Mouse (Mus musculus) liver, embryonic 14.5 days (tissue): ENCODE results near the gene Rbm47. TPM values are rescaled to one million over a fixed set of nuclear protein-coding genes. Genes with fewer than 3 reads are reported as not detected.

ENCODE experiments used
- ATAC-seq: fragments of 200-750 bp; cut with Nextera tagmentation; 2 replicates; pipeline ENCODE4 v1.8.0; 2017; ENCODE audit warnings: moderate number of reproducible peaks, mild to moderate bottlenecking, moderate library complexity; ENCODE audit not compliant: insufficient read depth
- DNase-seq, 3 experiments: peaks; one replicate each; pipeline ENCODE4 v3.0.0-alpha.2; 2012 to 2013; ENCODE audit warnings: low read depth in 3 of 3, low spot score in 3 of 3
- H3K27ac ChIP-seq: fragments of 300-500 bp; sonication (generic); 2 replicates; pipeline ENCODE4 v1.5.1; 2014; ENCODE audit warnings: moderate library complexity, mild to moderate bottlenecking, control low read depth, inconsistent platforms
- H3K27me3 ChIP-seq: fragments of 300-500 bp; sonication (generic); 2 replicates; pipeline ENCODE4 v1.6.1; 2014; ENCODE audit warnings: mild to moderate bottlenecking, low read length, moderate library complexity; ENCODE audit not compliant: control insufficient read depth, insufficient read depth
- H3K36me3 ChIP-seq: fragments of 300-500 bp; sonication (generic); replicated peaks from 2 replicates; pipeline ENCODE4 v1.6.1; 2014; ENCODE audit warnings: low read depth; ENCODE audit not compliant: control insufficient read depth, insufficient read depth
- H3K4me1 ChIP-seq, 2 experiments: fragments of 200-500 bp in 1 of 2; fragments of 300-500 bp in 1 of 2; sonication (generic) in 1 of 2; replicated peaks; 2 replicates each; pipeline ENCODE4 v1.6.1; 2012 to 2014; ENCODE audit warnings: antibody characterized with exemption in 1 of 2, inconsistent platforms in 1 of 2, low read length in 1 of 2; ENCODE audit not compliant: control insufficient read depth in 2 of 2, insufficient read depth in 2 of 2
- H3K4me2 ChIP-seq: fragments of 300-500 bp; sonication (generic); 2 replicates; pipeline ENCODE4 v1.6.1; 2014; ENCODE audit warnings: low read depth, mild to moderate bottlenecking, control low read depth, moderate library complexity
- H3K4me3 ChIP-seq, 2 experiments: fragments of 200-500 bp in 1 of 2; fragments of 300-500 bp in 1 of 2; sonication (generic) in 1 of 2; 2 replicates each; pipeline ENCODE4 v1.5.1; 2012 to 2014; ENCODE audit warnings: low read depth in 2 of 2, low read length in 2 of 2, mild to moderate bottlenecking in 2 of 2, control low read depth in 1 of 2, inconsistent platforms in 1 of 2, moderate library complexity in 1 of 2; ENCODE audit not compliant: insufficient read depth in 1 of 2
- H3K9ac ChIP-seq: fragments of 300-500 bp; sonication (generic); replicated peaks from 2 replicates; pipeline ENCODE4 v1.6.1; 2014; ENCODE audit warnings: mild to moderate bottlenecking, control low read depth, moderate library complexity
- H3K9me3 ChIP-seq: fragments of 300-500 bp; sonication (generic); 2 replicates; pipeline ENCODE4 v1.6.1; 2016; ENCODE audit warnings: low read length, mixed read lengths; ENCODE audit not compliant: control insufficient read depth
- CTCF ChIP-seq: IDR thresholded peaks from 2 replicates; pipeline ENCODE4 v1.5.1; 2016; ENCODE audit warnings: antibody characterized with exemption, low read depth, control low read depth
- EP300 ChIP-seq: IDR thresholded peaks from 2 replicates; pipeline ENCODE4 v1.6.1; 2016; ENCODE audit warnings: antibody characterized with exemption, low read depth
- WGBS: fragments of 180-500 bp; shearing (Covaris S2); extraction: QIAGEN DNeasy Blood & Tissue Kit; methylation state at CpG from one replicate; pipeline ENCODE4 v1.1.7; 2014; ENCODE audit not compliant: insufficient replicate concordance; 5-methylcytosine and 5-hydroxymethylcytosine counted together
- polyA plus RNA-seq, 2 experiments: library from polyadenylated mRNA; depleted of rRNA in 1 of 2; stranded (reverse) in 1 of 2; unstranded in 1 of 2; fragments of >200 nt; fragmentation: Nextera tagmentation in 1 of 2; extraction: Ambion mirVana in 1 of 2; gene quantifications; 2 replicates each; pipeline versions ENCODE4 v1.2.1 to v1.2.3; 2012 to 2014

Gene Rbm47
- polyA plus RNA-seq, 2 experiments: 3.1 to 7.7 TPM

GRCm38 (mm10) chr5:66102821-66103220 lies 70.1 kb downstream of the Rbm47 start:
- no peak overlapping the region for H3K9ac ChIP-seq
- WGBS: 53% methylated on average over 3 of the region's 3 CpGs
- no peak overlapping the region for H3K27ac ChIP-seq
- no peaks in the 10 kb centered on the region for H3K9me3 ChIP-seq
- H3K27me3 ChIP-seq: no peaks in the 10 kb centered on the region
- TF ChIP-seq CTCF (no peak), EP300 (no peak)
- H3K4me3 ChIP-seq: no peak overlapping the region
- DNase-seq (no peak), ATAC-seq (no peak)
- H3K36me3 ChIP-seq: no peaks in the 10 kb centered on the region
- no peak overlapping the region for H3K4me2 ChIP-seq
- peaks cover 0 to 8% of the 10 kb centered on the region in 2 experiments; a peak in 2 of 4 replicates for H3K4me1 ChIP-seq

DNA sequence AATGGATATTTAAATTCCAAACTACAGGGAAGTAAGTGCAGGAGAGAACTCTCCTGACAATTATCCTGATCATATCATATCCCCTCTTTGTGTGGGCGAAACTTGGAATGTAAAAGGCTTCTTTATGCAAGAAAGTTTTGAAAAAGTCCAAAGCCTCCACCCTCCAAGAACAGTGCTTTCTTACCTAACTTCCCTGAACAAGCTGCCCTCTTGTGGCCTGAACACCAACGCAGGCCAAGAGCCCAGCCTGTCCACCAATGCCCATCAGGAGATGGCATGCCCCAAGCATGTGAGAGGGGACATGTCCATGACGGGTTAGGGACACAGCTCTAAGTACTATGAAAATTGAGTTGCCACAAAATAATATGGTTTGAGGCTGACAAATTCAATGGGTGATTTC lies 71.3 kb downstream of the Rbm47 start:
- Histone ChIP-seq H3K36me3 (no peaks in the 10 kb centered on the region), H3K4me1 (peaks cover 0 to 6% of the 10 kb centered on the region in 2 experiments; a peak in 2 of 4 replicates), H3K9me3 (no peaks in the 10 kb centered on the region), H3K4me3 (no peak overlapping the region), H3K27ac (no peak overlapping the region), H3K9ac (no peak overlapping the region), H3K4me2 (no peak overlapping the region), H3K27me3 (no peaks in the 10 kb centered on the region)
- no peak for ATAC-seq
- 45% methylated on average over 3 of the region's 3 CpGs for WGBS
- TF ChIP-seq EP300: no peak
- TF ChIP-seq CTCF: peak; percentile 53
- no peak for DNase-seq

- no peak overlapping the region for H3K27ac ChIP-seq
- no peak for TF ChIP-seq CTCF
- no peaks in the 10 kb centered on the region for H3K36me3 ChIP-seq
- H3K4me1 ChIP-seq: no peaks in the 10 kb centered on the region; a peak in 1 of 4 replicates
- H3K9me3 ChIP-seq: no peaks in the 10 kb centered on the region
- ATAC-seq: no peak
- no peaks in the 10 kb centered on the region for H3K27me3 ChIP-seq
- no peak overlapping the region for H3K4me3 ChIP-seq
- H3K4me2 ChIP-seq: no peak overlapping the region
- no peak for DNase-seq
- 67% methylated on average over 8 of the region's 8 CpGs for WGBS
- no peak overlapping the region for H3K9ac ChIP-seq
Observed at GRCm38 (mm10) chr5:66100322-66100721, 72.6 kb downstream of the Rbm47 start.

DNA sequence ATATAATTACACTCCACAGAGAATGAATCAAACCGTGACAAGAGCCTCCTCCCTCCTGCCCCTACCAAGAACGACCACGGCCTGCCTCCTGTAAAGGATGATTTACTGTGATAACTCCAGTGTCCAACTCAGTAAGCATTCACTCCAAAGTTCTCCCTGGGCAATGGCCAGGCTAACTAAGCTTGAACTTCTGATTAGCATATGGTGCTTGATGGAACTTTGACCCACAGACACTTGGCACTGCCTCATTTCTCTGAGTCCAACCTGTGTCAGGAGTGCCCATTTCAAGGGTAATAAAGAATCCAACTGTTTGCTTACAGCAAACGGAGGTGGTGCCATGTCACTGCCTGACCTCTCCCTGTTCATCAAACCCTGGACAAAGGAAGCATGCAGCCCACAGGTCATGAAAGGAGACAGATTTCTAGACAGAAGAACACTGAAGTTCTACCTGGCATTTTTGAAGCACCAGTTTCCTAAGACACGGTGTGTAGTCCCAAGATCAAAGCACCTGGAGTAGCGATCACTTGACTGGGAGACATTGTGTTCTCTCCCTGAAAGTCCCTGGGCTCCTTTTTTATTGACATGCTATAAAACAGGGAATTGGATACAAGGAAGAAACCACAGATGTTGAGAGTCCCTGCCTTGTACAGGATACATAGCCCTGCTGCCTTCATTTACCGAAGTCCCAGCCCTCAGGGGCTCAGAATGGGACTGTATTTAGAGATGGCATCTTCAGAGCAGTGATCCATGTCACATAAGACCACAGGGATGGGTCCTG lies 74.6 kb downstream of the Rbm47 start:
- Histone ChIP-seq H3K27me3 (no peaks in the 10 kb centered on the region), H3K4me2 (no peak overlapping the region), H3K9ac (no peak overlapping the region), H3K4me1 (no peaks in the 10 kb centered on the region), H3K9me3 (no peaks in the 10 kb centered on the region), H3K36me3 (no peaks in the 10 kb centered on the region), H3K27ac (no peak overlapping the region), H3K4me3 (no peak overlapping the region)
- DNase-seq (no peak), ATAC-seq (no peak)
- TF ChIP-seq EP300 (no peak), CTCF (no peak)
- WGBS: 48% methylated on average over 7 of the region's 7 CpGs

DNA sequence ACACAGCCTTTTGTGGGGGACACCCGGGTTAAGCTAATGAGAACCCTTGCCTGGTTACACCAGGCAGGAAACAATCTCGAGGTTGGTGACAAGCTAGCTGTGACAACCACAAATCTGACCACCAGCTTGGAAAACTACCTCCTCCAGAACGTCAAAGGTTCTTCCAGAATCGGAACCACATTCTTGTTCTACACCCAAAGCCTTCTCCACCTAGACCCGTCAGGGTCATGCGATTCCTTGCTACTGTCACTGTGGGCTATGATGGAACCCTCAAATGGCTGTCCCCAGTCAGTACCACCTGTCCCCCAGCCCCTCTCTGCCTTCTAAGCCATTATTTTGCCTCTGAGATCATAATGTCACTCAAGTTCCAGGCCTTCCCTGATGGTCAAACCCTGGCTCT lies 76.8 kb downstream of the Rbm47 start:
- no peaks in the 10 kb centered on the region for H3K4me1 ChIP-seq
- H3K36me3 ChIP-seq: no peaks in the 10 kb centered on the region
- WGBS: 50% methylated on average over 6 of the region's 6 CpGs
- H3K9ac ChIP-seq: no peak overlapping the region
- DNase-seq: no peak
- no peak overlapping the region for H3K27ac ChIP-seq
- H3K4me2 ChIP-seq: no peak overlapping the region
- no peak for ATAC-seq
- H3K27me3 ChIP-seq: no peaks in the 10 kb centered on the region
- H3K4me3 ChIP-seq: no peak overlapping the region
- TF ChIP-seq CTCF: no peak
- no peak for TF ChIP-seq EP300
- H3K9me3 ChIP-seq: no peaks in the 10 kb centered on the region
